Mouse (Mus musculus) kidney, embryonic 15.5 days (tissue): ENCODE results near the gene Slc6a9. TPM values are rescaled to one million over a fixed set of nuclear protein-coding genes. Genes with fewer than 3 reads are reported as not detected.

Experiments used
- ATAC-seq: fragments of 200-750 bp; cut with Nextera tagmentation; replicated peaks from 2 replicates; pipeline ENCODE4 v1.8.0; 2017; ENCODE audit warnings: moderate TSS enrichment; ENCODE audit not compliant: low FRiP score
- H3K27ac ChIP-seq: fragments of 300-500 bp; sonication (generic); 2 replicates; pipeline ENCODE4 v1.5.1; 2015; ENCODE audit warnings: mild to moderate bottlenecking, inconsistent platforms
- H3K27me3 ChIP-seq: fragments of 300-500 bp; sonication (generic); 2 replicates; pipeline ENCODE4 v1.6.1; 2015; ENCODE audit warnings: inconsistent platforms
- H3K36me3 ChIP-seq: fragments of 300-500 bp; sonication (generic); 2 replicates; pipeline ENCODE4 v1.6.1; 2015; ENCODE audit warnings: inconsistent platforms
- H3K4me1 ChIP-seq: fragments of 300-500 bp; sonication (generic); 2 replicates; pipeline ENCODE4 v1.6.1; 2015; ENCODE audit warnings: inconsistent platforms
- H3K4me2 ChIP-seq: fragments of 300-500 bp; sonication (generic); 2 replicates; pipeline ENCODE4 v1.6.1; 2015; ENCODE audit warnings: moderate library complexity, mild to moderate bottlenecking, inconsistent platforms
- H3K4me3 ChIP-seq: fragments of 300-500 bp; sonication (generic); replicated peaks from 2 replicates; pipeline ENCODE4 v1.5.1; 2015; ENCODE audit warnings: mild to moderate bottlenecking, inconsistent platforms
- H3K9ac ChIP-seq: fragments of 300-500 bp; sonication (generic); 2 replicates; pipeline ENCODE4 v1.6.1; 2015; ENCODE audit warnings: mild to moderate bottlenecking, inconsistent platforms
- H3K9me3 ChIP-seq: fragments of 300-500 bp; sonication (generic); replicated peaks from 2 replicates; pipeline ENCODE4 v1.6.1; 2016; ENCODE audit warnings: inconsistent platforms
- WGBS: fragments of 180-500 bp; shearing (Covaris S2); methylation state at CpG from one replicate; pipeline ENCODE4 v1.1.7; 2015; ENCODE audit warnings: mixed read lengths; 5-methylcytosine and 5-hydroxymethylcytosine counted together
- polyA plus RNA-seq: library from polyadenylated mRNA; unstranded; fragments of >200 nt; fragmentation: Nextera tagmentation; extraction: Ambion mirVana; gene quantifications from 2 replicates; pipeline ENCODE4 v1.2.1, GENCODE M21; 2015

Gene Slc6a9
- polyA plus RNA-seq, 1 experiment from 2014 or later: 15.2 TPM

DNA sequence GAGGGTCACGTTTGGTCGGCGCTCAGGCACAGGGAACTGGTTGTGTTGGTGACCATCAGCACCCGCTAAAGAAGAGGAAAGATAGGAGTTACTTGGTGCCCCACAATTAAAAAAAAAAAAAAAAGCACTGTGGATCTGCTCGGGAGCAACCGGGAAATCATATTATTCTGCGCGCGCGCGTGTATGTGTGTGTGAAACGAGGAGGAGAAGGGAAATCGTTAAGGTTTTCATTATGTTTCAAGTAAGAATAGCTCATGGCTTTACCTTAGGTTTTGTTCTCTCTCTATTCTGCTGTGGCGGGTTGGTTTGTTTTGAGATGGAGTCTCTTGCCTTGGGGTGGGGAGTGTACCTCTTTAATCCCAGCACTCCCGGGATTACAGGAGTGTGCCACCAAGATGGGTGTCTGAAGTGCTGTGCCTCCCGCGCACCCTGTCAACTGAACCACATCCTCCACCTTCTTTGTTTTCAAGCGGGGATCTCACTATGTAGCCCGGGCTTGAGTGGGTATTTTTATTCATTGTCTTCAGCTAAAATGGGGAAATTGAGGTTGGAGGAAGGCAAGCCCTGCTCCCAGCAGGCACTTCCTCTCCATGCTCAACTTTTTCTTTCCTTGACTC, 81.3 kb downstream of the Slc6a9 start:
- WGBS: 3% methylated on average over 19 of the region's 19 CpGs
- Histone ChIP-seq H3K27ac (peak overlapping the region; percentile 82), H3K9me3 (no peaks in the 10 kb centered on the region), H3K27me3 (no peaks in the 10 kb centered on the region), H3K4me3 (peak overlapping the region; percentile 81), H3K9ac (peak overlapping the region; percentile 69), H3K4me1 (peaks cover 28% of the 10 kb centered on the region), H3K4me2 (peak overlapping the region; percentile 95), H3K36me3 (peaks cover 18% of the 10 kb centered on the region)
- ATAC-seq: no peak

GRCm38 (mm10) chr4:117916386-117916785, 82.1 kb downstream of the Slc6a9 start:
- peak overlapping the region; percentile 95 for H3K4me2 ChIP-seq
- H3K9me3 ChIP-seq: no peaks in the 10 kb centered on the region
- 0 out of 2 replicates have a peak overlapping the region, but pooled peaks have one; percentile 82 for H3K27ac ChIP-seq
- H3K4me1 ChIP-seq: peaks cover 28% of the 10 kb centered on the region
- WGBS: 64% methylated on average over 5 of the region's 5 CpGs
- H3K9ac ChIP-seq: no peak overlapping the region
- no peak for ATAC-seq
- peaks cover 10% of the 10 kb centered on the region for H3K36me3 ChIP-seq
- H3K4me3 ChIP-seq: peak overlapping the region; percentile 81; the same call in 1 of the 2 replicates
- no peaks in the 10 kb centered on the region for H3K27me3 ChIP-seq

GRCm38 (mm10) chr4:117917402-117917801, 83.1 kb downstream of the Slc6a9 start:
- Histone ChIP-seq H3K9me3 (no peaks in the 10 kb centered on the region), H3K9ac (no peak overlapping the region), H3K36me3 (no peaks in the 10 kb centered on the region), H3K4me3 (no peak overlapping the region), H3K4me1 (peaks cover 28% of the 10 kb centered on the region), H3K27ac (no peak overlapping the region), H3K27me3 (0 out of 2 replicates have a peak, but pooled peaks cover 1% of the 10 kb centered on the region), H3K4me2 (no peak overlapping the region)
- 86% methylated on average over 4 of the region's 4 CpGs for WGBS
- ATAC-seq: no peak

DNA sequence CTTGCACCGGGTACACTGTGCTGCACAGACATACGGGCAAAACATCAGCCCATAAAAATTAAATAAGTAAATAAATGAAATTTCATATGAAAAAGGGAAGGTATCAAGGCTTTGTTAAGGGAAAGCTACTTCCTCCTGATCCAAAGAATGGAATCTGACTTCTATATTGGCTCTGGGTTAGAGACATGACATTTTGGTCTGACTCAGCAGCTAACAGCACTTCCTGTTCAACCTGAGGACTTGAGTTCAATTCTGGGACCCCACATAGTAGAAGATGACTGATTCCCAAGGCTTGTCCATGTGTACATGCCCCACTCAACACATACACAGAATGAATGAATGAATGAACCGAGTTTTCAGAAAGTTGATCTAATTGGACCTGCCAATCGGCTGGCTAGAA, 83.5 kb downstream of the Slc6a9 start:
- Histone ChIP-seq H3K9me3 (no peaks in the 10 kb centered on the region), H3K36me3 (no peaks in the 10 kb centered on the region), H3K4me1 (peaks cover 25% of the 10 kb centered on the region), H3K4me3 (no peak overlapping the region), H3K9ac (no peak overlapping the region), H3K27ac (no peak overlapping the region), H3K4me2 (no peak overlapping the region), H3K27me3 (peaks cover 6% of the 10 kb centered on the region; the same call in 1 of the 2 replicates)
- ATAC-seq: no peak
- 90% methylated on average over 4 of the region's 4 CpGs for WGBS

- H3K4me3 ChIP-seq: no peak overlapping the region
- 65% methylated on average over 3 of the region's 3 CpGs for WGBS
Measured at GRCm38 (mm10) chr4:117918261-117918660, 84.0 kb downstream of the Slc6a9 start.

DNA sequence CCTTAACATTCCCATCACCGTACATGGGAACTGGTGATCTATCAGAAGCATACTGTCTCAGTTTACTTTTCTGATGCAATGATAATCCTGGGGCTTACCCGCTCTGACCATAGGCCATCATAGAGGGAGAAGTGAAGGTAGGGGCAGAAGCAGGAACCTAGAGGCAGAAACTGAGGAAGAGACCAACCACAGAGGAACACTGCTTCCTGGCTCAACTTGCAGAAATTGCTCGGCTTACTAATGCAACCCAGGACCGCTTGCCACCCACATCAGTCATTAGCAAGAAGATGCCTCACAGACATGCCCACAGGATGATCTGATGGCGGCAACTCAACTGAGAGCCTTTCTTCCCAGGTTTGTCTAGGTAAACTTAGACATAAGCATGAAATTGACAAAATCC, 84.5 kb downstream of the Slc6a9 start:
- 84% methylated on average over 5 of the region's 5 CpGs for WGBS

More at GRCm38 (mm10) chr4:117918261-117918660, 84.0 kb downstream of the Slc6a9 start:
- Histone ChIP-seq H3K27me3 (peaks cover 10% of the 10 kb centered on the region; the same call in 1 of the 2 replicates), H3K4me1 (peaks cover 21% of the 10 kb centered on the region), H3K9me3 (no peaks in the 10 kb centered on the region), H3K4me2 (no peak overlapping the region), H3K36me3 (no peaks in the 10 kb centered on the region), H3K27ac (no peak overlapping the region), H3K9ac (no peak overlapping the region)
- no peak for ATAC-seq

DNA sequence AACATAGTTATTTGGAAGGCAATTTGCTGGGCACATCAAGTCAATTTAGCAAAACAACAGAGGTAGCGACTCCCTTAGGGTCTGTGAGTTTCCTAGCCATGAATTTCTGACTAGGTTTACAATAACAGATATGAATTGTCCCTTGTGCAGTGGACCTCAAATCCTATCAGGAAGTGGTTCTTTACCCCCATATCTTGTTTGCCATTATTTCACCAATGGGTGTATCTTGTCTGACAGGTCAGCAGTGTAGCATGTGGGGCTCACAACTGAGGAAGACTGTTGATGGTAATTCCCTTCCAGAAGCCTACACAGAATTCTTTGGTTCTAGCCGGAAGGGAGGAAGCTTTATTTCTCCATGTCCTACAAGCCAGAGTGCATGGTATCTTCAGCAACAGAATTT, 87.1 kb downstream of the Slc6a9 start:
- Histone ChIP-seq H3K36me3 (no peaks in the 10 kb centered on the region), H3K4me3 (no peak overlapping the region), H3K9ac (no peak overlapping the region), H3K4me1 (peaks cover 4% of the 10 kb centered on the region), H3K27ac (no peak overlapping the region), H3K4me2 (no peak overlapping the region), H3K27me3 (peaks cover 26% of the 10 kb centered on the region), H3K9me3 (no peaks in the 10 kb centered on the region)
- 81% methylated on average over 2 of the region's 2 CpGs for WGBS
- ATAC-seq: no peak

More for the DNA sequence above, 84.5 kb downstream of the Slc6a9 start:
- no peak overlapping the region for H3K9ac ChIP-seq
- H3K27ac ChIP-seq: no peak overlapping the region
- peaks cover 16% of the 10 kb centered on the region for H3K4me1 ChIP-seq
- H3K4me3 ChIP-seq: no peak overlapping the region
- H3K4me2 ChIP-seq: no peak overlapping the region
- ATAC-seq: no peak
- peaks cover 10% of the 10 kb centered on the region; the same call in 1 of the 2 replicates for H3K27me3 ChIP-seq
- no peaks in the 10 kb centered on the region for H3K9me3 ChIP-seq
- H3K36me3 ChIP-seq: no peaks in the 10 kb centered on the region

GRCm38 (mm10) chr4:117923450-117923849, 89.1 kb downstream of the Slc6a9 start:
- Histone ChIP-seq H3K4me3 (no peak overlapping the region), H3K9me3 (no peaks in the 10 kb centered on the region), H3K27ac (no peak overlapping the region), H3K4me2 (no peak overlapping the region), H3K27me3 (peaks cover 47% of the 10 kb centered on the region), H3K36me3 (no peaks in the 10 kb centered on the region), H3K9ac (no peak overlapping the region), H3K4me1 (peaks cover 22% of the 10 kb centered on the region)
- ATAC-seq: no peak
- WGBS: 55% methylated on average over 2 of the region's 2 CpGs

Other genes with a start within 250 kb of the Slc6a9 start
- gene Dmap1, start 152.2 kb upstream of the Slc6a9 start, polyA plus RNA-seq: 55.4 and 64.1 TPM in 2 replicates
- gene Gm12845, start 110.1 kb upstream of the Slc6a9 start, polyA plus RNA-seq: not detected in 2 replicates
- not detected in 2 replicates for gene Klf17, start 68.9 kb upstream of the Slc6a9 start, polyA plus RNA-seq
- 0.89 and 1.8 TPM in 2 replicates for gene Ccdc24, start 38.1 kb downstream of the Slc6a9 start, polyA plus RNA-seq
- gene B4galt2, start 49.0 kb downstream of the Slc6a9 start, polyA plus RNA-seq: 17.7 and 19.8 TPM in 2 replicates
- gene Atp6v0b, start 52.8 kb downstream of the Slc6a9 start, polyA plus RNA-seq: 212 and 221 TPM in 2 replicates
- 21.2 and 22.2 TPM in 2 replicates for gene Dph2, start 57.5 kb downstream of the Slc6a9 start, polyA plus RNA-seq
- gene Ipo13, start 80.5 kb downstream of the Slc6a9 start, polyA plus RNA-seq: 39.8 and 47.3 TPM in 2 replicates
- 2.7 and 5.0 TPM in 2 replicates for gene Artn, start 95.3 kb downstream of the Slc6a9 start, polyA plus RNA-seq